Mouse (Mus musculus): ENCODE measurements at regions not wholly inside any gene's neighbourhood (a gene's known extent, or its start where the extent isn't known, plus 50 kb on each side); places are given as distances from the start of the nearest gene placed in this dataset.

DNA sequence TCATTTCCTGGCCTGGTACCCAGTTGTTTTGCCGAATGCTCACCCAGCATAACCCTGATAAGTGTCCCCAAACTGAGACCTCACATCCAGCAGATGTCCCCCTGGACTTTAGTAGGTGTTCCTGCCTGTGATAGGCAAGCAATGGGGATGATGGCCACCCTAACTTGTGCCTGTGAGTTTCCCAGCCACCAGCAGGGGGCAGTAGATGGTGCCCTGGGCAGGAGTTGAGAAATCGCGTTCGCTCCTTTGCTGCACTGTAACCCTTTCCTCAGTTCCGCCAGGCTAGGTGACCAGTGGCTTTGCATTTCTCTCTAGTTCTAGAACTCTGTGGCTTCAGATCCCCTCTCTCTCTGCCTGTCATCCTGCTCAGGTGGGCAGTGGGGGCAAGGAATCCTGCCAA, 137.9 kb upstream of the Zc3h12a start:
- peak; percentile 57 for DNase-seq (ENCODE audit: low read depth)

DNA sequence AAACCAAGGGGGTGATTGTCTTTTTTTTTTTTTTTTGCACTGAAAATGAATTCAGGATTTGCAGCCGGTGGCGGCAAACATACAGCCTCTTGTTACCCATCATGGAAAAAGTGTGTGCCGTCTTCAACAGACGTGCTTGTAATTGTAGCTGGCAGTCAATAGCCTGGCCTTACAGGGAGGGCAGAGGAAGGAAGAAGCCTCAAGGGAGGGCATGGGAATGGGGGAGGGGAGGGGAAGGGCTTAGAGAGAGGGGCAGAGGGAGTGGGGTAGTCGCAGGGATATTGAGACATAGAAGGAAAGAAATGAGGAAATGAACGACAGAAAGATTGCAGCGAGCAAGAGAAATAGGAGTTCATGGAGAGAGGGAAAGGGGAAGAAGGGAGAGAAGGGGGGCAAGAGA, 137.4 kb upstream of the Zc3h12a start:
- no peak for DNase-seq (ENCODE audit: low read depth)

GRCm38 (mm10) chr4:125261547-125261946, 133.9 kb upstream of the Zc3h12a start:
- DNase-seq (ENCODE audit: low read depth) = no peak

DNA sequence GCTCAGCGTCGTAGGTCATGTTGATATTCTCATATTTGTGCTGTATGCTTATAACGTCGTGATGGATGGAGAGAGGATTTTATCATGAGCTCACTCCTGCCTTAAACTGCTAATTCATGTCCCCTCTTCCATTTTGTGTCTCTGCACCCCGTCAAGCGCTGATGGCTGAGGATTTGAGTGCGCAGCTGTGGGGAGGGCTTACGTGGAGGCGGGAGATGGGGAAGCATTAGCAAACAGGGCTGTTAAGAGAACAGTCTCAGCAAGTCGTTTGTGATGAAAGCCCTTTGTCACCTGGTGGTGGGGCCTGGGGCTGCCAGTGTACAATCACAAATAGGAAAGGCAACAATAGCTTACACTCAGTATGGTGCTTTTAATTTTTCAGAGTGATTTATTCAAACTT, 131.7 kb upstream of the Zc3h12a start:
- DNase-seq (ENCODE audit: low read depth) = no peak

DNA sequence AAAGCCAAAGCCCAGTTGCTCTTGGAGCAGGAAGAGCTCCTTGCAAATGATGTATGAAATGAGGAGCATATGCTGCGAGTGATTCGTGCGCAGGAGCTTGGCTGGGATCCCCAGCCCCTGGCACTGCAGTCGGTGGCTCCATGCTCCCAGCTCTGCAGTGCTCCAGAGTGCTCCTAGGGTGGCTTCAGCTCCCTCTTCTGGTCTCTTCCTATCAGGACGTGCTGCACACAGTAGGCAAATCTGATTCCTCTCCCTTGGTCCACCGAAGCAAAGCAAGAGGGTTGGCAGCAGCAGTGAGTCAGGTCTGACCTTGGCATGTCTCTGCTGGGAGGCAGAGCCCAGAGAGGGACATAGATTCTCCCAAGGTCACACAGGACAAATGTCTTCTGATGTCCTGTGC, 130.3 kb upstream of the Zc3h12a start:
- no peak for DNase-seq (ENCODE audit: low read depth)

DNA sequence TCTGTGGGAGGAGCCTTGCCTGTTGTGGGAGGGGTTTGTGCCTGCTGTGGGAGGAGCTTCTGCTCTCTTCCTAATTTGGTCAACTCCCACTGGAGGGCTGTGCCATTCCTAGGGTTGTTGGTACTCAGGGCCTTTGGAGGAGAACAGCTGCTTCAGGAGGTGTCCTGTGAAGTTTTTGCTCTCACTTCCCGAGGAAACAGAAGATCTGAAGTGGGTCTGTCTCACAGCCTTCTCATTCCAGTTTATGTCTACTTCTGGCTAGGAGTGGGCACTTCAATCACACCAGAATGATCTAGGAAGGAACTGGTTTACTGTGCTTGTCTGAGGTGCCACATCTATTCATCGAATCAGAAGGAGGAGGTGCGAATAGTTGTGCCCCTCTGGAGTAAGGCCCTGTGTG, 125.5 kb upstream of the Zc3h12a start:
- no peak for DNase-seq (ENCODE audit: low read depth)

GRCm38 (mm10) chr4:125252228-125252627, 124.6 kb upstream of the Zc3h12a start:
- DNase-seq (ENCODE audit: low read depth) = no peak

DNA sequence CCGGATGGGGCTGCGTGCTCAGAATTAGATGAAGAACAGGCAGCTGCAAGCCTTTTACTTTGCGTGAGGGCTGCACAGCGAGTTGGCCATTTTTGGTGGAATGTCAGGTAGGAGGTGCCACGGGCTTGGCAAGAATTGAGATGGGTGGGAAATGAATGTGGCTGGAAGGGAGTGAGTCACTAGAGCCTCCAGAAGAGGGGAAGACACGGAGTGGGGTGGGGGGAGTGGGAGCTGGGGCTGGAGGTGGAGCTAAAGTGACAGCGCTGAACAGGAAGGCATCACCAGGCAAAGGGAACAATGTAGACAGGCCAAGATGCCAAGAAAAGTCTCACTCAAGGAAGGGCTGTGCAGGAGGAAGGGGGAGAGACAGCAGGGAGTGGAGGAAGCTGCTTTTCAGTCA, 121.4 kb upstream of the Zc3h12a start:
- DNase-seq (ENCODE audit: low read depth) = no peak

GRCm38 (mm10) chr4:125246171-125246570, 118.5 kb upstream of the Zc3h12a start:
- peak; percentile 37 for DNase-seq (ENCODE audit: low read depth)

- DNase-seq (ENCODE audit: low read depth) = no peak
Observed at GRCm38 (mm10) chr4:125242512-125242911, 114.9 kb upstream of the Zc3h12a start.

GRCm38 (mm10) chr4:125241577-125242262, 114.1 kb upstream of the Zc3h12a start:
- no peak for DNase-seq (ENCODE audit: low read depth)

DNA sequence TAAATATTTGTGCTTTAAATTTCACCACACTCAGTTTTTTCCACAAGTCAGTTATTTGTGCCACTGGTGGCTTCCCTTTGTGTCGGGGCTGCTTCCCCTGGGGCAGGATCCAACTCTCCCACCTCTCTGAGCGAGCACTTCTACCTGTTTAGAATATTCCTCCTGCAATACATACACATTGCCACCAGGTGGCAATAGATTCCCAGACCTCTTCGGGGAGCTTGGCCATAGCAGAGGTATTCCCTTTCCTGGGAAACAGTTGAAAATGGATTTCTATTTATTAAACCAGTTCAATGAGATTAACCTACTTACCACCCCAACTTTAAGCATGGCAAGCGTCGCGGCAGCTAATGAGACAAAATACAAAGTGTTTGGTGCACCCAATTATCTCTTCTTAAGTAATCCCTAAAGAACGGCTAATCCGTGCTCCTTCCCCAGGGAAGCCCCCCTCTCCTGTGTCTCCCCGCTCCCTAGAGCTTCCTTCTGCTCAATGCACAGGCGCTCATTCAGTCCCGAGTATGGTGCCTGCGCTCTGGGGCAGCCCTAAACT, 104.1 kb upstream of the Zc3h12a start:
- peak; percentile 53 for DNase-seq (ENCODE audit: low read depth)

- DNase-seq (ENCODE audit: low read depth) = no peak
Observed at GRCm38 (mm10) chr4:125227194-125227593, 99.6 kb upstream of the Zc3h12a start.

DNA sequence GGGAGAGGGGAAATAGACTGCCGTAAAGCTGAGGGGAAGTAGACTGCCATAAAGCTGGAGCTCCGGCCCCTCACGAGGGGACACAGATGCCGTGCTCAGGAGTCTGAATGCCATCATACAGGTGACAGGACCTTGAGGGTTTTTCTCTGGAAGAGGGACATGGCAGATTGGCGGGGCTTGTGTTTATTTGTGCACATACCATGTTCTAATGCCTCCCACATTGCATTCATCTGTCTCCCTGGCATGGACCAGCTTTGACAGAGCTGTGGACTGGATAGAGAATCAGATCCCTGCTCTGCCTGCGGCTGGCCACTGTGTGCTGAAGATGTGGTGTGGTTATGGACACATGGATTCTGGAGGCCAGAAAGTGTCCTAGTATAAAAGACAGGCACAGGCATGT, 95.3 kb upstream of the Zc3h12a start:
- DNase-seq (ENCODE audit: low read depth) = no peak

- peak; percentile 14 for DNase-seq (ENCODE audit: low read depth)
Observed at GRCm38 (mm10) chr4:125220314-125220713, 92.7 kb upstream of the Zc3h12a start.

GRCm38 (mm10) chr4:125219209-125219608, 91.6 kb upstream of the Zc3h12a start:
- DNase-seq (ENCODE audit: low read depth) = no peak

GRCm38 (mm10) chr4:125214306-125214705, 86.7 kb upstream of the Zc3h12a start:
- no peak for DNase-seq (ENCODE audit: low read depth)

DNA sequence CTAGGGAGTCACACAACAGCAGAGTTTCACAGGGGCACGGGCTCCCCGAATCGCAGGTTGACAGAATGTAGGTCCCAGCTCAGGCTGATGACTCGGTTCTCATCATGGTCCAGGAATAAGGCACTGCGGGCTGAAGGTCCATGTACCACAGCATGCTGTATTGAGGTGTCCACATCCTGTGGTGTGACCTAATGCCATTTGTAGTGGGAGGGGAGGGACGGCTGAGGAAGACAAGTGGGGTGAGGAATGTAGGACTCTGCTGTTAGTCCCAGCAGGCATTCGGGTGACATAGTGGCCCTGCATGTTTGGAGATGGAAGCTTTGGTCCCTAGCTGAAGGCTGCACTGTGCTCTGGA, 84.5 kb upstream of the Zc3h12a start:
- no peak for DNase-seq (ENCODE audit: low read depth)

- DNase-seq (ENCODE audit: low read depth) = peak; percentile 5
Observed at GRCm38 (mm10) chr4:125211459-125212175, 84.0 kb upstream of the Zc3h12a start.

- DNase-seq (ENCODE audit: low read depth) = no peak
Observed at GRCm38 (mm10) chr4:125210719-125211118, 83.1 kb upstream of the Zc3h12a start.

DNA sequence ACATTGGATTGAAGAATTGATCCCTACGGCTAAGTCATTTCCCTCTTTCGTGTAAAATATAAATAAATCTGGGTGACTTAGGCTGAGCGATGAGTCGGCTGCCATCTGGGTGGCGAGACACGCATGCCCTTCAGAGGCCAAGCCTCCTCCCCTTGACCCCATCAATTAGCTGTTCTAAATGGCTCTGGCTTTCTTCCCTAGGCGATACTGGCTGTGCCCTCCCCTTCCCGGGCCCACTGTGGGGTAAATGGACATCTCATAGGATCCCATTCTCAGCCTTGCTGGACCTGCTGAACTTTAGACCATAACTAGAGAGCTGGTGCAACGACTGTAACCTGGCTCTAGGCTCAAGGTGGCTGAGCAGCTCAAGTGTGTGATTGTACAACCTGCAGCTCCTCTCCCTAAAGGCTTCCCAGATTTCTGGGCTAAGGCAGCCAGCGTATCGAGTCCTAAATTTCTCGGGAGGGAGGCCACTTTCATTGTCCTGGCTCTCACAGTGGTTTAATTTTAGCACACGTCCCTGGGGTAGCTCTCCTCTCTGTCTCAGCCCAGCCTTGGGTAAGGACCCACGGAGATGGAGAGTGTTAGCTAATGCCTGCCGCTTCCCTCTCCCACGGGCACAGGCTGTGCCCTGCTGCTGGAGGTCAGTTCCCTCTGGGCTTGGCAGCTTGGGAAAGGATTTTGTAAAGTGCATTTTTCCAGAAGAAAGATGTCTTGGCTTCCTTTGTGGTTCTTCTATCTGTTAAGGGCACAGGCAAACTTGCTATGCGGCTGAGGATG, 80.7 kb upstream of the Zc3h12a start:
- no peak for DNase-seq (ENCODE audit: low read depth)

- DNase-seq (ENCODE audit: low read depth) = no peak
Observed at GRCm38 (mm10) chr4:125203521-125203920, 75.9 kb upstream of the Zc3h12a start.
